Mouse (Mus musculus): Measurements from ENCODE around the gene Edc3.

The Edc3 gene

DNA sequence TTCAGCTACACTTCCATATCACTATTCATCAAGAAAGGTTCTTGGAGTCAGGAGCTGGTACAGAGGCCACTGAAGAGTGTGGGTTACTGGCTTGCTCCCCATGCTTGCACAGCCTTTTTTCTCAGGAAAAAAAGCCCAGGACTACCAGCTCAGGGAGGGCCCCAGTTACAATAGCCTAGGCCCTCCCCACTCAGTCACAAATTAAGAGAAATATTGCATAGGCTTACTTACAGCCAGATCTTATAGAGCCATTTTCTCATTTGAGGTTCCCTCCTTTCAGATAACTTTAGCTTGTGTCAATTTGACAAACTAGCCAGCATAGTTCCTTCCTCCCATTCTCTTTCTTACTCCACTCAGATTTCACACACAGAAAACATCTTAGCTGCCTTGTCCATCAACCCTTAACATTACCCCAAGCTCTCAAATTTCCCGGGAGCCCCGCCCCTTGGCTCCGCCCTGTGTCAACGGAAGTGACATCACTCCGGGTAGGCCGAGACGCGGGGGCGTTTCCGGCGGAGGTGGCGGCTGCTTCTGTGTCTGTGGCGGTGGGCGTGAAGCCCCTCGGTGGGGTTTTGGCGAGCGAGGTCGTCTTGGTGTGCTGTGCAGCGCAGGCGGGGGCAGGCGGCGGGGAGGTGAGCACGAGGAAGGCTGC lies at the start of gene Edc3:
TSS of gene Edc3 (plus strand) at position 473 of the 652 bp plus-strand sequence.
- DNase-seq (ENCODE audit: low spot score): peak; percentile 93

DNA sequence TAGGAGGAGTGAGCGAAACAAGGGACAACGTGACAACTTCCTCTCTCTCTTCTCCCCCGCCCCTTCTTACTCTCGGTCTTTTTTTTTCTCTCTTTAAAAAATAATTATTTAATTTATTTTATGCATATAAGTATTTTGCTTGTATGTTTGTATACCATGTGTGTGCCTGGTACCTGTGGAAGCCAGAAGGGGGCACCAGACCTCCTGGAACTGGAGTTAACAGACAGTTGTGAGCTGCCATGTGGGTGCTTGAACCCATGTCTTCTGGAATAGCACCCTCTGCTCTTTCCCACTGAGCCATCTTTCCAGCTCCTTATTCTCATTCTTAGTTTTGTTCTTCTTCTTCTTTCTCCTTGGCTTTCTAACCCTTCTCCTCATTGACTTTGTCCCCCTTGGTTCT lies 49.4 kb upstream of the Edc3 start:
- DNase-seq (ENCODE audit: low spot score): no peak

DNA sequence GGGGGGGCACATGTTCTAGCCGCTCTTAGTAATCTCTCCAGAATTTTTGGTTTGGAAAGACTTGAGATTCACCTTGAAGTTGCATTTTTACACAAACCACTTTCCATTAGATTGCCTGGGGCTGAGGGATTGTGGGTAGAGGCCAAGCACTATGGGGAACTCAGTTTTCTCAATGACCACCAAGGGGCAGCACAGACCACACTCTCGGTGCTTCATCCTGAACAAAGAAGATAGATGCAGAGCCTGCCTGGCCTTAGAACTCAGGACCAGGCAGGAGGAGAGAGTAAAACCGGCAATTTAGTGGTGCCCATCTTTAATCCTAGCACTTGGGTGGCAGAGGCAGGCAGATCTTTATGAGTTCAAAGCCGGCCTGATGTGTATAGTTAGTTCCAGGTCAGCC lies 48.6 kb upstream of the Edc3 start:
- peak; percentile 85 for DNase-seq (ENCODE audit: low spot score)

DNA sequence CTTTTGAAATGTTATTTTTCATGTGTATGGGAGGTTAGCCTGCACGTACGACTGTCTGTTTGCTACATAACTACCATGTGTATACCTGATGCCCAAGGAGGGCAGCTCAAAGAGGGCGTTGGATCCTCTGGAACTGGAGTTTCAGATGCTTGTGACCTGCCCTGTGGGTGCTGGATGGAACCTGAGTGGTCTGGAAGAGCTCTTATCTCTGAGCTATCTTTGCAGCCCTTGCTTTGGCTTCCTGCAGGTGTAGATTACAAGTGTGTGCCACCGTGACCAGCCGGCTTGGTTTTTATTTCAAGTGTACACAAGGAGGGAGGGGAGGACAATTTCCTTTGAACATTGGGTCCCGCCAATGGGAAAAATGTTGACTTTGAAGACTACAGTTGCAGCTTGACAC lies 47.8 kb upstream of the Edc3 start:
- DNase-seq (ENCODE audit: low spot score): no peak

DNA sequence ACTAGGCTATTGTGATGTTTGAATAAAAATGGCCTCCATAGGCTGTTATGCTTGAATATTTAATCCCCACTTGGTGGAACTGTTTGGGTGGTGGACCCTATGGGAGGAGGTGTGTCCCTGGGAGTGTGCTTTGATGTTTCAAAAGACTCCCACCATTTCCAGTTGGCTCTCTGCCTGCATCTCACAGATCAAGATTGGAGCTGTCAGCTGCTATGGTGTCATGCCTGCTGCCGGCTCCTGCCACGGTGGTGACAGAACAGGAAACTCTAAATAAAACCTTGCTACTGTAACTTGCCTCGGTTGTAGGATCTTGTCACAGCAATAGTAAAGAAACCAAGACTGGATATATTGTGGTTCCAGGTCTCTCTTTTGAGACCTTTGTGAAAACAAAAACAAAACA lies 46.8 kb upstream of the Edc3 start:
- no peak for DNase-seq (ENCODE audit: low spot score)

DNA sequence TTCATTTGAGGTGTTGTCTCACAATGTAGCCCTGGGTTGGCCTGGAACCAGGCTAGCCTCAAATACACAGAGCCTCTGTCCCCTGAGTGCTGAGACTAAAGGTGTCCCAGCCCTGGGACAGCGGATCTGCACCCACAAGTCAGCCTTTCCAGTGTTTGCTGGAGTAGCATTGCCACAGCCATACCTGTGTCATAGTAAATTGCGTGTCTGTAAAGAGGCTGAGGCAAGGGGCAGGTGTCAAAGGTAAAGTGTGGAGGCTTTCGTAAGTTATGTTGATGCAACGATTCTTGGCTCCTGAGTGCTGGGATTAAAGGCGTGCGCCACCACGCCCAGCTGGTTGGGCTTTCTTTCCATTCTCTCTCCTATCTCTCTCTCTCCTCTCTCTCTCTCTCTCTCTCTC lies 43.7 kb upstream of the Edc3 start:
- no peak for DNase-seq (ENCODE audit: low spot score)

DNA sequence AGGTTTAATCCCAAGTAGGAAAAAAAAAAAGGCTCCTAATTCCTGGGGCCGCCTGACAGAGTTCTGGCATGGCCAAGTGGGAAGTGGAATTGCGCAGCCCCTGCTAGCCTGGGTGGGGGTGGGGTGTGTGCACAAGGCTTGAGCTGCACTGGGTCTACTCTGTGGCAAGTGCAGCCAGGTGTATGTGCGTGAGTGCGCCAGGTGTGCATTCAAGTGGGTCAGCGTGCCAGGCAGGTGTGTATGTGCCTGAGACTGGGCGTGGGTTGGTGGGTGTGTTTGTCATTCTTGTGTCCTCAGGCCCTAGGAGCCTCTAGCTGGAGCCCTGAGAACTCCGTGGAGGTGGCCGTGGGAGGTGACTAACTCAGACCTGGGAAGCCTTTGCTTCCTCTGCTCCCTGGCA lies 41.8 kb upstream of the Edc3 start:
- no peak for DNase-seq (ENCODE audit: low spot score)

DNA sequence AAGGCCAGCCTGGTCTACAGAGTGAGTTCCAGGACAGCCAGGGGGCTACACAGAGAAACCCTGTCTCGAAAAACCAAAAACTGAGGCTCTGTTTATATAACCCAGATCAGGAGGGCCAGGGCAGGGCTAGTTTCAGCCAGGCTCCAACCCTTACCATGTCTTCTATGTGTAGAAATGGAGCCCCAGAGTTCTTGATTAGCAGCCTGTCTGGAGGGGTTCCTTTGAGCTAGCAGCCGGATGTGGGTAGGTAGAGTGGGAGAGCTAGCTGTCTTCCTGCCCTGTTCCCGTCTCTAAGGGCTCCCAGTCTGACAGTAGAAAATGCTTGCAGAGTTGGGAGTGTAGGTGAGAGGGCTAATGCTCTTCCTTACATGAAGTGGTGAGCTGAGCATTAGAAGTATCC lies 41.2 kb upstream of the Edc3 start:
- no peak for DNase-seq (ENCODE audit: low spot score)

DNA sequence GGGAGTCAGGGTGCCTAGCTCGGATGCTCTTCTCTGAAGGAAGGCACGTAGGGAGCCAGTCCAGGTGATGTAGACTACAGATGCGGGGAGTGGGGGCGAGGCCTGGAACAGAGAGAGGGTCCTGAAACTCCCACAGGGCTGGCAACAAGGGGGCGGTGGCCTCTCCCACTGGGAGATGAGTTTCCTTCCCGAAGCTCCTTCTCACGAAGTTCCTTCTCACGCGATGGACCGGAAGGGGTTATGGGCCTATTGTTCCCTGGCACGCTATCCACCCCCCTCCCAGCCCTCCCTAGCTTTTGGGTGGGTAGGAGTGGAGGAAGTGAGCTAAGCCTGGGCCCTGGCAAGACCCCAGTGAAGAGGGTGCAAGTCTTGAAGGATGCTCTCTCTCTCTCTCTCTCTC lies 40.5 kb upstream of the Edc3 start:
- DNase-seq (ENCODE audit: low spot score): peak; percentile 72

DNA sequence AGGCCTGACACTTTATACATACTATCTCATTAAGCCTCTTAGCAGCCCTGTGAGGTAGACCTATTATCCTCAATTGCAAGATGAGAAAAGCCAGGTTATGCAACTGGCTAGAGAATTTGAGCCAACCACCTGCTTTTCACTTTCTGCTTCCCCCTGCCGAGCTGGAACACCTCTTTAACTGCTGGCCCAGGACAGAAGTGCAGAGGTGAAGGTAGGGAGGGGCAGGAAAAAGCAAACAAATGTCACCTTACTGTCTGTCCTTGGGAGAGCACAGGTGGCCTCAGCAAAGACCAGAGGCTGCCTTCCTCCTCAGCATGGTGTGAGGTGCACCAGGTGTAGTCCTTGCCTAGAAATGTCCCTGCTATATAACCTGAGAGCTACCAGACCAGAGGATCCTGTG lies 40.1 kb upstream of the Edc3 start:
- no peak for DNase-seq (ENCODE audit: low spot score)

DNA sequence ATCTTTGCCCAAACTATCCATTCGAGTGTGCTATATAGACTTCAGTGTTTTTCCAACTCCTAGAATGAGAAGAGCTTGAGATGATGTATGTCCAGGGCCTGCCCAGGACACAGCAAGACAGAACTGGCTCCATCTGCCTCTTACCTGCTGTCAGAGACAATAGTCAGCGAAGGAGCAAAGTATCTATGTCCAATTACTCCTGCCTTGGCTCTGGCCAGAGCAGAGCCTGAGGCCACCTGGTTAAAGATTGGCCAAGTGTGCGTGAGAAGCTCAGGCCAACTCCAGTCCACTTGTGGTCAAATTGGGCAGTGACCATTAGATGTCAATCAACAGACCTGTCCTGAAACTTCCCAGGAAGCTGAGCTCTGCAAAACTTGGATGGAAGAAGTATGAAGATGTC lies 38.8 kb upstream of the Edc3 start:
- no peak for DNase-seq (ENCODE audit: low spot score)

DNA sequence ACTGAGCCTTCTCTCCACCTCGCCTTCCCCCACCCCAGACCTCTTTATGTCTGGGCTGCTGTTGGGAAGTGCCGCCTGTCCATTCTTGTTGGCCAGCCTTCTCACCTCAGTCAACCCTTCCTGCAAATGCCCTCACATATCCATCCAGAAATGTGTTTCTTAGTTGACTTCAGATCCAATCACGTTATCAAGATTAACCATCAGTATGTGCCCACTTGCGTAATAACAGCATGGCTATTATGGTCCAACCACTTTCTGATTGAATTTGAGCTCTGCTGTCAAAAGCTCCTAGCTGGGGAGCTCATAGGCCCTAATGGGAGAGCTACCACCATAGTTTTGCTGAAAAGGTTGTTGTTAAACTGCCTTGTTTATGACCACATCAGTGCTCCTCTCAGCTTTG lies 37.3 kb upstream of the Edc3 start:
- no peak for DNase-seq (ENCODE audit: low spot score)

DNA sequence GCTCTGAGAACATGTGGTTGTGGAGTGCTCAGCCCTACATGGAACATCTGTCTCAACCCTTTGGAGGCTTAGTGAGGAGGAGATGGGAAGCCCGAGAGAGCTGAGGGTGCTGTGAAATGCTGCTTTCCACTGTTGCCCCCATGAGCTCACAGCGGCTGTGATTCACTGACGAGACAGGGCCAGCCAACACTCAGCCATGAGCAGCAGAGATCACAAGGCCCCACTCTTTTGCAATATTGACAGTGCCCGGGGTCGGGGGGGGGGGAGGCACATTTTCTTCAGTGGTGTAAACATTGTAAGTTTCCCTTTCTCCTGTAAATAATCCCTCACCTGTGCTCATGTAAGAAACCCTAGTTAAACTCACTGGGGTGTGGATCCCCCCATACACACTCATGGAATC lies 36.8 kb upstream of the Edc3 start:
- no peak for DNase-seq (ENCODE audit: low spot score)

DNA sequence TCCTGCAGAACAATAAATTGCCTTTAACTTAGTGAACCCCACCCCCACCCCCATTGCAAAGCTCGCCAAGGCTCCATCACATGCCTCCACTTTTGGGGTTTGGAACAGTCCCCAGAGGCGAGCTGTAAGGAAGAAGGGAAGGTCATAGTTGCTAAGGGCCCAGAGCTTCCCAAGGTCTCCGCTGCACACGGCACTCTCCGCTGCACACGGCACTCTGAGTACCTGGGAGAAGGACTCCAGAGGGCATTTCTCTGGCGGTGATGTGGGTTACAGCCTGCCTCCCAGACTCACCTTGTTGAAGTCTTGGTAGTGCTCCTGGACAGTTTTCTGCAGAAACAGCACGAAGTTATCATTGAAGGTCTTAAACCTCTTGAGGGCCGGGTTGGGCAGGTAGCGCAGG lies 26.9 kb upstream of the Edc3 start:
- no peak for DNase-seq (ENCODE audit: low spot score)

DNA sequence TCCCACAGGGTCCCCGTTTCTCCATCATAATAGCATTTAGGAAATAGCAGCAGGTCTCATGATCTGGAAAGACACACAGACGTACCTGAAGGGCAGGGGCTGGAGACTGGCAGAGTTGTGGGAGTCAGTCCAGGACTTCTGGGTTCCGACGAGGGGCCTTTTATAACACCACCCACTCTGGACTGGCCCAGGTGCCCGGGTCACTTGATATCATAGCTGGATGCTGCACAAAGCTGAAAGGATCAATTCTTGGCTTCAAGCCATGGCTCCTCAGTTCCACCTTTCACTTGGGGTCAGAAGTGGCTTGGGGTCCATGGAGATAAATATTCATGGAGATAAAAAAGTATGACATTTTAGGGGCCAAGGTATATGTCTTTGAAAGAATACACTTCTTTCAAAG lies 24.8 kb upstream of the Edc3 start, which contains the start of gene Cyp1a2:
TSS of gene Cyp1a2 (minus strand) at position 184 of the 400 bp plus-strand sequence.
- no peak for DNase-seq (ENCODE audit: low spot score)

DNA sequence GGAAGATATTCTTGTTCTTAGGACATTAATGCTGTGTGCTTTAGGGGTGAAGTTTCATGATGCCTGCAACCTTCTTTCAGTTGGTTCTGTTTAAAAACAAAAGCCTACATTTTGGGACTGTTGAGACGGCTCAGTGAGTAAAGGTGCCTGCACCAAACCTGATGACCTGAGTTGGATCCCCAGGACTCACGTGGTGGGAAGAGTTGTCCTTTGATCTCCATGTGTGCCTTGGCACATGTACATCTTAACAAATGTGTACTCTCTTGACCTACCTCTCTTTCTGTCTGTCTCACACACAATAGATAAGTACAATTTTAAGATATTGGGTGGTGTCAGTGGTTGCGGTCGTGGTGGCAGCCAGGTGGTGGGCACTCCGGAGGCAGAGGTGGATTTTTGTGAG lies 22.3 kb upstream of the Edc3 start:
- DNase-seq (ENCODE audit: low spot score): no peak

DNA sequence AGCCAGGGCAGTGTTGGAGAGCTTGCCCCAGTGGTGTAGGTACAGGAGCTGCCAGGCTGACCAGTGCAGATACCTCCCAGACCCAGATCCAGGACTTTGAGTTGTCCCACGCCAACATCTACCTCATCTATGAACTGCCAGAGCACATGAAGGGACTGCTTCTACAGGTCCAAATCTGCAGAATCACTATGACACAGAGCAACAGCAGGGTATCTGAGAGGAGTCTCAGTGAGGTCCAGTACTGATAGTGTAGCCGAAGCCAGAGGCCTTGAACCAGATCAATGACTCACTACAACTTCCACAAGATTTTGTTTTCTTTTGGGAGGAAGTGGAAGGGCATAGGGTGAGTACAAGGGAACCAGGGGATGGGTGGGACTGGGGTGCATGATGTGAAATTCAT lies 20.6 kb upstream of the Edc3 start, which contains the start of gene Cyp1a1:
TSS of gene Cyp1a1 (plus strand) at position 178 of the 400 bp plus-strand sequence.
- no peak for DNase-seq (ENCODE audit: low spot score)

DNA sequence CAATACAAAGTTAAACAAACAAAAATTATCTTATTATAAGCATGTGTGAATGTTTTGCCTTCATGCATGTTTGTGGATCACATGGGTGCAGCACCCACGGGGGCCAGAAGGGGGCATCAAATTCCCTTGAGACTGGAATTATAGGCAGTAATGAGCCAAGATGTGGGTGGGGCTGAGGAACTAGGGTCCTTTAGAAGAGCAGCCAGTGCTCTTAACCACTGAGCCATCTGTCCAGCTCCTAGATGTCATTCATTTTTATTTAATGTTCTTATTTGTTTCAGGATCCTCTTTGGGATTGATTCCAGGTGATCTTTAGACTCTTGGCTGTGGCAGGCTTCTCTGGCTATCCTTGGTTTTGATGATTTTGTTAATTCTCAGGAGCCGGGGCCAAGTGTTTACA lies 20.2 kb upstream of the Edc3 start:
- peak; percentile 51 for DNase-seq (ENCODE audit: low spot score)

DNA sequence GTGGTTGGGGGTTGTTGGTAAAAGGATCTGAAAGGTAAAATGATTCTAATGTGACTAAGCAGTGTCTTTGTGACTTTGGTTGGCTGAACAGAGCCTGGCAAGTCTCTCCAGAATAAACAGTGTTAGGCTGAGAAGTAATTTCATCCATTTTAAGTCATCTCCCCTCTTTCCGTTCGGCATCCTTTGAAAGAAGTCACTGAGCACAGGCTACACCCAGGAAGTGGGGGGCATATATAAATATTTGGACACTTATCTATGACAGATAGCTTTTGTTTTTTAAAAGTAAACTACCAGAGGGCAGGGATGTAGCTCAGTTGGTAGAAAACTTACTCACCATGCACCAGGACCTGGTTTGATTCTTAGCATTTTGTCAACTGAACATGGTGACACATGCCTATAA lies 19.7 kb upstream of the Edc3 start:
- DNase-seq (ENCODE audit: low spot score): peak; percentile 36

DNA sequence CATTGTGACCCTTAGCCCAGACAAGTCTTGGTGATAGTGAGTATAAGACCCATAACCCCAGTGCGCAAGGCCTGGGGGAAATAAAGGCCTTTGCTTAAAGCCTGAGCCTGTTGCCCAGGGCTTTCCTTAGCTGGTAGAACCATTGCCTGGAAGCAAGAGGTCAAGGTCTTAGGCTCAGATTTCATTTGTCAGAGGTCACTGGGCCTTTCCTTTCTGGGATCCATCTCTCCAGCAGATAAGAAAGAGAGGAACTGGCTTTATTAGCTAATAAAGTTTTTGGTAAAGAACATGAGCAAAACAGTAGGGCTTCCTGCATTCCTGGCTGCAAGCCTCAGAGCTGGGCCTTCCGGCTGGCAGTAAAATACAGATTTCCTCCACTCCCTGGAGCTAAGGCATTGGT lies 14.2 kb upstream of the Edc3 start:
- DNase-seq (ENCODE audit: low spot score): no peak

DNA sequence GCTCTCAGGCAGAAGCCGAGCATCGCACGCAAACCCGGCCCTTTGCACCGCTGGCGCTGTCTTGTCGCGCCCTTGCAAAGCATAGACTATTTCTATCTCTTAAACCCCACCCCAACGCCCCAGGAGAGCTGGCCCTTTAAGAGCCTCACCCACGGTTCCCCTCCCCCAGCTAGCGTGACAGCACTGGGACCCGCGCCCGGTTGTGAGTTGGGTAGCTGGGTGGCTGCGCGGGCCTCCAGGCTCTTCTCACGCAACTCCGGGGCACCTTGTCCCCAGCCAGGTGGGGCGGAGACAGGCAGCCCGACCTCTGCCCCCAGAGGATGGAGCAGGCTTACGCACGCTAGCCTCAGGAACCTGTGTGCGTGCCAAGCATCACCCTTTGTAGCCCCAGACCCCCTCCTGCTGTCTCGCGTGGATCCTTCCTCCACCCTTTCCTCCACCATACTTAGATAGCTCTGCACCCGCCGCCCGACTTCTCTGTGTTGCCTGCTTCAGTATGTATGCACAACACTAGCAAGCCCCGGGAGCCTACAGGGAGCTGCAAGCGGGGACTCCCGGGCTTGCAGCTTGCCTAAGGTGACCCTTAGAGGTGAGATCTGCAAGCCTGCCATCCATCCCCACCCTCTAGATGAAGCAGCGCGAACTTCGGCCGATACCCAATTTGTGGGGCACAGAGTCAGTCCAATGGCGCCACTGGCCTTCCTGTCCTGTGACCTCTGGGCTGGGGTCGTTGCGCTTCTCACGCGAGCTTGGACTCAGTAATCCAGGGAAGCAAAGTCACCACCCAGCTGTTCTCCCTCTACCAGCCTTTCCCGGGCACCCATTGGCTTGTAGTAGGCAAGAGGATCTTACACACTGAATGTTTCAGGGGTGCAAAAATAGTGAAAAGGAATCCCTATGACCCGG lies 11.7 kb upstream of the Edc3 start:
- DNase-seq (ENCODE audit: low spot score): peak; percentile 41

DNA sequence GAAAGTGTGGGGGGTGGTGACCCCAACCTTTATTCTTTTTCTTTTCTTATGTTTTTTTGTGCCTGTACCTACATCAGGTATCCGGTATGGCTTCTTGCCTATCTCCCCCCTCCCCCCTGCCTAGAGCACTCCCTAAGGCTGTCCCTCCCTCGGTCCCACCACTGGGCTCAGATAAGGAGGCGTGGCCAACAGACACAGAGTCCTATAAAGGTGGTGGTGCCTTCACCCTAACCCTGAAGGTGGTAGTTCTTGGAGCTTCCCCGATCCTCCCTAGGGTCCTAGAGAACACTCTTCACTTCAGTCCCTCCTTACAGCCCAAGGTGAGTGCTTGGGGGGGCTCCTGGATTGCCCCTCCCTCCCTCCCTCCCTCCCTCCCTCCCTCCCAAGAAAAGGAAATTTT lies 11.0 kb upstream of the Edc3 start:
- DNase-seq (ENCODE audit: low spot score): no peak

DNA sequence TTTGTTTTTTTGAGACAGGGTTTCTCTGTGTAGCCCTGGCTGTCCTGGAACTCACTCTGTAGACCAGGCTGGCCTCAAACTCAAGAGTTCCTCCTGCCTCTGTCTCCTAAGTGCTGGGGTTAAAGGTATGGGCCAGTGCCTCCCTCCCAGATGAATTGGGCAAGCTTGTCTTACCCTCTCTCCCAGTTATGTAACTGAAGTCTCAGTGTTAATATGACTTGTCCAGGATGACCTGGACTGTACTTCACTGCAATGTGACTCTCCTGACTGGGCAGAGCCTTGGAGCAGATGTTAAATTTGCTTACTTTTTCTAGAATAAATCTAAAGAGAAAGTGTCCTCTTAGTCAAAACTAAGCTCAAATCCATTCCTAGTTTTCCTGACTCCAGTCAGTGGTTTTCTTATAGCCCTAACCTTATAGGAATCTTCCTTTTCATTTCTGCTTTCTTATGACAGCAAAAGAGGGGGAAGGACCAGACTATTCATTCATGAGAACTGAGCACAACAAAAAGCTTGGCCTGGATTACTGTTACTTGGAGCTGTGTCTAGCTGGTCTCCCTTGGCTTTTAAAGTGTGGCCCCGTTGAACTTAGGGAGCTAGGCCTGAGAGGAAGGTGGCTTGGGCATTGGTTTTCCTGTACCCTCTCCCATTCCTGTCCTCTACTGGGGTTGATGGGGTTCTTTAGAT lies 9.7 kb upstream of the Edc3 start:
- no peak for DNase-seq (ENCODE audit: low spot score)
